Mouse (Mus musculus) heart, embryonic 15.5 days (tissue): Measurements from ENCODE around the gene Ntrk2. TPM values are rescaled to one million over a fixed set of nuclear protein-coding genes. Genes with fewer than 3 reads are reported as not detected.
"Not testable (repeated sequence)": the region's sequence is repeated elsewhere in the genome, so short reads cannot be mapped to it uniquely, and the experiment has no call there.

Experiments used
- ATAC-seq: fragments of 200-750 bp; cut with Nextera tagmentation; replicated peaks from 2 replicates; pipeline ENCODE4 v1.8.0; 2017; ENCODE audit warnings: low read depth, moderate TSS enrichment; ENCODE audit not compliant: insufficient number of reproducible peaks, insufficient read depth, low FRiP score
- H3K27ac ChIP-seq: fragments of 300-500 bp; sonication (generic); 2 replicates; pipeline ENCODE4 v1.5.1; 2015; ENCODE audit warnings: mild to moderate bottlenecking, inconsistent platforms
- H3K27me3 ChIP-seq: fragments of 300-500 bp; sonication (generic); 2 replicates; pipeline ENCODE4 v1.6.1; 2015; ENCODE audit warnings: inconsistent platforms
- H3K36me3 ChIP-seq: fragments of 300-500 bp; sonication (generic); 2 replicates; pipeline ENCODE4 v1.6.1; 2015; ENCODE audit warnings: mild to moderate bottlenecking, inconsistent platforms
- H3K4me1 ChIP-seq: fragments of 300-500 bp; sonication (generic); replicated peaks from 2 replicates; pipeline ENCODE4 v1.6.1; 2015; ENCODE audit warnings: inconsistent platforms
- H3K4me2 ChIP-seq: fragments of 300-500 bp; sonication (generic); 2 replicates; pipeline ENCODE4 v1.6.1; 2015; ENCODE audit warnings: inconsistent platforms, mild to moderate bottlenecking, moderate library complexity
- H3K4me3 ChIP-seq: fragments of 300-500 bp; sonication (generic); 2 replicates; pipeline ENCODE4 v1.5.1; 2015; ENCODE audit warnings: mild to moderate bottlenecking, inconsistent platforms
- H3K9ac ChIP-seq: fragments of 300-500 bp; sonication (generic); 2 replicates; pipeline ENCODE4 v1.6.1; 2015; ENCODE audit warnings: mild to moderate bottlenecking, inconsistent platforms
- H3K9me3 ChIP-seq: fragments of 300-500 bp; sonication (generic); replicated peaks from 2 replicates; pipeline ENCODE4 v1.6.1; 2016; ENCODE audit warnings: inconsistent platforms
- WGBS: fragments of 180-500 bp; shearing (Covaris S2); methylation state at CpG from one replicate; pipeline ENCODE4 v1.1.7; 2015; ENCODE audit warnings: mixed read lengths; 5-methylcytosine and 5-hydroxymethylcytosine counted together
- polyA plus RNA-seq: library from polyadenylated mRNA; unstranded; fragments of >200 nt; fragmentation: Nextera tagmentation; extraction: Ambion mirVana; gene quantifications from 2 replicates; pipeline ENCODE4 v1.2.1, GENCODE M21; 2015

Gene Ntrk2
- polyA plus RNA-seq, 1 experiment from 2014 or later, result 4.8 TPM

GRCm38 (mm10) chr13:59092045-59092857, 285.9 kb downstream of the Ntrk2 start:
- Histone ChIP-seq H3K4me3 (no peak overlapping the region), H3K27me3 (no peaks in the 10 kb centered on the region), H3K9ac (no peak overlapping the region), H3K9me3 (no peaks in the 10 kb centered on the region), H3K4me1 (no peaks in the 10 kb centered on the region; the same call in 1 of the 2 replicates), H3K27ac (no peak overlapping the region), H3K36me3 (no peaks in the 10 kb centered on the region), H3K4me2 (no peak overlapping the region)
- ATAC-seq, result no peak
- 64% methylated on average over 10 of the region's 10 CpGs for WGBS

- Histone ChIP-seq H3K4me1 (no peaks in the 10 kb centered on the region; the same call in 1 of the 2 replicates), H3K9me3 (no peaks in the 10 kb centered on the region), H3K27me3 (no peaks in the 10 kb centered on the region), H3K4me2 (no peak overlapping the region), H3K4me3 (no peak overlapping the region), H3K36me3 (no peaks in the 10 kb centered on the region), H3K27ac (no peak overlapping the region), H3K9ac (no peak overlapping the region)
- WGBS, result 24% methylated on average over 4 of the region's 4 CpGs
- no peak for ATAC-seq
These were observed 286.4 kb downstream of the Ntrk2 start for GRCm38 (mm10) chr13:59092858-59093154.

GRCm38 (mm10) chr13:59094722-59095121, 288.4 kb downstream of the Ntrk2 start:
- no peaks in the 10 kb centered on the region; the same call in 1 of the 2 replicates for H3K4me1 ChIP-seq
- no peaks in the 10 kb centered on the region for H3K27me3 ChIP-seq
- H3K4me3 ChIP-seq, result no peak overlapping the region
- no peaks in the 10 kb centered on the region for H3K9me3 ChIP-seq
- no peak overlapping the region for H3K9ac ChIP-seq
- WGBS, result 86% methylated on average over 7 of the region's 7 CpGs
- ATAC-seq, result no peak
- H3K36me3 ChIP-seq, result no peaks in the 10 kb centered on the region
- no peak overlapping the region for H3K4me2 ChIP-seq
- no peak overlapping the region for H3K27ac ChIP-seq

- Histone ChIP-seq H3K27me3 (no peaks in the 10 kb centered on the region), H3K4me3 (no peak overlapping the region), H3K36me3 (no peaks in the 10 kb centered on the region), H3K9me3 (no peaks in the 10 kb centered on the region), H3K4me2 (no peak overlapping the region), H3K4me1 (no peaks in the 10 kb centered on the region; the same call in 1 of the 2 replicates), H3K27ac (no peak overlapping the region), H3K9ac (no peak overlapping the region)
- 34% methylated on average over 10 of the region's 10 CpGs for WGBS
- ATAC-seq, result no peak
These were observed 289.5 kb downstream of the Ntrk2 start for GRCm38 (mm10) chr13:59095811-59096391.

- Histone ChIP-seq H3K4me3 (no peak overlapping the region), H3K36me3 (no peaks in the 10 kb centered on the region), H3K27ac (no peak overlapping the region), H3K4me2 (no peak overlapping the region), H3K9ac (no peak overlapping the region), H3K27me3 (no peaks in the 10 kb centered on the region), H3K9me3 (no peaks in the 10 kb centered on the region), H3K4me1 (no peaks in the 10 kb centered on the region)
- 48% methylated on average over 10 of the region's 10 CpGs for WGBS
- no peak for ATAC-seq
These were observed 293.7 kb downstream of the Ntrk2 start for GRCm38 (mm10) chr13:59100086-59100485.

GRCm38 (mm10) chr13:59107791-59108190, 301.4 kb downstream of the Ntrk2 start:
- not testable (repeated sequence) for H3K4me1 ChIP-seq, H3K4me3 ChIP-seq, H3K27me3 ChIP-seq, H3K4me2 ChIP-seq, H3K9ac ChIP-seq, H3K36me3 ChIP-seq, H3K27ac ChIP-seq, ATAC-seq, H3K9me3 ChIP-seq
- WGBS, result 82% methylated on average over 10 of the region's 10 CpGs

GRCm38 (mm10) chr13:59110107-59110506, 303.7 kb downstream of the Ntrk2 start:
- Histone ChIP-seq H3K27ac (no peak overlapping the region), H3K36me3 (no peaks in the 10 kb centered on the region), H3K9me3 (peaks cover 2% of the 10 kb centered on the region; the same call in 1 of the 2 replicates), H3K4me3 (no peak overlapping the region), H3K27me3 (no peaks in the 10 kb centered on the region), H3K4me2 (no peak overlapping the region), H3K4me1 (no peaks in the 10 kb centered on the region), H3K9ac (no peak overlapping the region)
- ATAC-seq, result no peak
- 89% methylated on average over 5 of the region's 5 CpGs for WGBS

GRCm38 (mm10) chr13:59114684-59115083, 308.3 kb downstream of the Ntrk2 start:
- Histone ChIP-seq H3K9ac (no peak overlapping the region), H3K4me1 (0 out of 2 replicates have a peak, but pooled peaks cover 2% of the 10 kb centered on the region), H3K4me2 (no peak overlapping the region), H3K36me3 (no peaks in the 10 kb centered on the region), H3K27ac (no peak overlapping the region), H3K27me3 (no peaks in the 10 kb centered on the region), H3K4me3 (no peak overlapping the region), H3K9me3 (peaks cover 4% of the 10 kb centered on the region; the same call in 1 of the 2 replicates)
- WGBS, result 85% methylated on average over 1 of the region's 1 CpGs
- no peak for ATAC-seq

- Histone ChIP-seq H3K4me2 (no peak overlapping the region), H3K27me3 (no peaks in the 10 kb centered on the region), H3K9ac (no peak overlapping the region), H3K36me3 (no peaks in the 10 kb centered on the region), H3K9me3 (peaks cover 4% of the 10 kb centered on the region; the same call in 1 of the 2 replicates), H3K27ac (no peak overlapping the region), H3K4me1 (0 out of 2 replicates have a peak, but pooled peaks cover 2% of the 10 kb centered on the region), H3K4me3 (no peak overlapping the region)
- 90% methylated on average over 14 of the region's 14 CpGs for WGBS
- no peak for ATAC-seq
These were observed 309.2 kb downstream of the Ntrk2 start for GRCm38 (mm10) chr13:59115551-59115950.

GRCm38 (mm10) chr13:59117233-59117632, 310.9 kb downstream of the Ntrk2 start:
- Histone ChIP-seq H3K9me3 (peaks cover 4% of the 10 kb centered on the region; the same call in 1 of the 2 replicates), H3K4me3 (no peak overlapping the region), H3K27ac (no peak overlapping the region), H3K36me3 (no peaks in the 10 kb centered on the region), H3K4me2 (no peak overlapping the region), H3K27me3 (no peaks in the 10 kb centered on the region), H3K9ac (no peak overlapping the region), H3K4me1 (0 out of 2 replicates have a peak, but pooled peaks cover 2% of the 10 kb centered on the region)
- 83% methylated on average over 5 of the region's 5 CpGs for WGBS
- ATAC-seq, result no peak

- H3K9me3 ChIP-seq, result peaks cover 4% of the 10 kb centered on the region; the same call in 1 of the 2 replicates
- no peaks in the 10 kb centered on the region for H3K27me3 ChIP-seq
- no peak overlapping the region for H3K4me2 ChIP-seq
- no peak overlapping the region for H3K27ac ChIP-seq
- no peak for ATAC-seq
- no peaks in the 10 kb centered on the region for H3K36me3 ChIP-seq
- H3K4me3 ChIP-seq, result no peak overlapping the region
- H3K9ac ChIP-seq, result no peak overlapping the region
- H3K4me1 ChIP-seq, result 0 out of 2 replicates have a peak, but pooled peaks cover 2% of the 10 kb centered on the region
- WGBS, result 50% methylated on average over 10 of the region's 10 CpGs
These were observed 313.4 kb downstream of the Ntrk2 start for GRCm38 (mm10) chr13:59119596-59120394.
